Mouse (Mus musculus) midbrain, embryonic 16.5 days (tissue): ENCODE measurements around the gene Jph4. TPM values are rescaled to one million over a fixed set of nuclear protein-coding genes. Genes with fewer than 3 reads are reported as not detected.

ENCODE experiments used
- ATAC-seq: fragments of 200-750 bp; cut with Nextera tagmentation; 2 replicates; pipeline ENCODE4 v1.8.0; 2017; ENCODE audit warnings: moderate TSS enrichment
- H3K27ac ChIP-seq: fragments of 300-500 bp; sonication (generic); 2 replicates; pipeline ENCODE4 v1.5.1; 2014; ENCODE audit warnings: mild to moderate bottlenecking, low read length, mixed read lengths
- H3K27me3 ChIP-seq: fragments of 300-500 bp; sonication (generic); 2 replicates; pipeline ENCODE4 v1.6.1; 2014; ENCODE audit warnings: low read depth, low read length, mixed read lengths; ENCODE audit not compliant: control insufficient read depth, insufficient read depth
- H3K36me3 ChIP-seq: fragments of 300-500 bp; sonication (generic); 2 replicates; pipeline ENCODE4 v1.6.1; 2014; ENCODE audit warnings: mild to moderate bottlenecking, low read length, moderate library complexity, mixed read lengths; ENCODE audit not compliant: control insufficient read depth, insufficient read depth
- H3K4me1 ChIP-seq: fragments of 300-500 bp; sonication (generic); 2 replicates; pipeline ENCODE4 v1.6.1; 2014; ENCODE audit warnings: mild to moderate bottlenecking, low read length, mixed read lengths; ENCODE audit not compliant: control insufficient read depth, insufficient read depth
- H3K4me2 ChIP-seq: fragments of 300-500 bp; sonication (generic); 2 replicates; pipeline ENCODE4 v1.6.1; 2014; ENCODE audit warnings: mild to moderate bottlenecking, low read length, mixed read lengths
- H3K4me3 ChIP-seq: fragments of 300-500 bp; sonication (generic); 2 replicates; pipeline ENCODE4 v1.5.1; 2014; ENCODE audit warnings: low read depth, mild to moderate bottlenecking, low read length, moderate library complexity, mixed read lengths
- H3K9ac ChIP-seq: fragments of 300-500 bp; sonication (generic); 2 replicates; pipeline ENCODE4 v1.6.1; 2014; ENCODE audit warnings: low read depth, low read length, mixed read lengths
- H3K9me3 ChIP-seq: fragments of 300-500 bp; sonication (generic); replicated peaks from 2 replicates; pipeline ENCODE4 v1.6.1; 2014; ENCODE audit warnings: mild to moderate bottlenecking, low read length, mixed read lengths; ENCODE audit not compliant: control insufficient read depth, poor library complexity, severe bottlenecking
- WGBS: fragments of 180-500 bp; shearing (Covaris S2); extraction: QIAGEN DNeasy Blood & Tissue Kit; methylation state at CpG from one replicate; pipeline ENCODE4 v1.1.7; 2014; 5-methylcytosine and 5-hydroxymethylcytosine counted together
- polyA plus RNA-seq: library from polyadenylated mRNA; unstranded; fragments of >200 nt; fragmentation: Nextera tagmentation; extraction: Ambion mirVana; gene quantifications from 2 replicates; pipeline ENCODE4 v1.2.1, GENCODE M21; 2015

Gene Jph4
- 37.3 and 40.3 TPM in 2 replicates for polyA plus RNA-seq

DNA sequence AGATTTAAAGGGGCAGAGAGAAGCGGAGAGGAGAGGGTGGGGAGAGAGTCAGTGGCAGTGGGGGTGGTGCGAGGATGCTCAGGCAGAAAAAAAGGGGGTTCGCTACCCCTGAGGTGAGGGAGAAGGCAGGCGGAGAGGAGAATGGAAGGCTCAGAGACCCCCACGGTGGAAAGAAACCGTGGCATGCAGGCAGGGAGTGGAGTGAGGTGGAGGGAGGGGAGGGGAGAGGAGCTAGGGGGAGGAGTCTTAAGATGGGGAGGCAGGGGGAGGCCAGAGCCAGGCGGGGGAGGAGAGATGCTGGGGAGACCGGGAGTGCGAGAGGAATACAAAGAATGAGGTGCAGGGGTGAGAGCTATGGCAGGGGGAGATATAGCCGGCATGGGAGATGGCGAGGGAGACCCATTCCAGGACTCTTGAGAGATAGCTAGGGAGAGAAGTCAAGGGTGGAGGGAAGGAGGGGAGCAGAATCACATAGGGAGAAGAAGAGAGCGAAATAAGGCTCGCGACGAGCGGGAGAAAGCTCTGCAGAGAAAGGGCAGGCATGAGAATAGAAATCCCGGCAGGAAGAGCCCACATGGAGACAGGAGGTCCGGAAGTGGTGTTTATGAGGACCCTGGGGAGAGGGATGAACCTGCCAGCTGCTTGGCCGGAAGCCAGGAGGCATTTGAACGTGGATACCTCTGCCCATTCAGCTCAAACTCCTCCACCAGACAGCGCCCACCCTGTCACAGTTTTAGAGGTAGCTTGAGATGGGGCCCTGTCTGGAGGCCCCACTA lies at the start of gene Jph4:
Gene Jph4, minus strand, starts transcription at position 511 of the 776 bp plus-strand sequence.
- WGBS, result 4% methylated on average over 21 of the region's 21 CpGs
- no peaks in the 10 kb centered on the region for H3K9me3 ChIP-seq
- peak within 1 kb of the TSS; percentile 66 for H3K4me2 ChIP-seq
- peak within 1 kb of the TSS; percentile 95 for H3K27ac ChIP-seq
- peak within 1 kb of the TSS; percentile 98 for H3K9ac ChIP-seq
- peak; percentile 66 for ATAC-seq
- H3K4me3 ChIP-seq, result peak within 1 kb of the TSS; percentile 90
- H3K4me1 ChIP-seq, result peaks cover 38% of the 10 kb centered on the region
- H3K27me3 ChIP-seq, result no peaks in the 10 kb centered on the region
- H3K36me3 ChIP-seq, result peaks cover 7% of the 10 kb centered on the region

DNA sequence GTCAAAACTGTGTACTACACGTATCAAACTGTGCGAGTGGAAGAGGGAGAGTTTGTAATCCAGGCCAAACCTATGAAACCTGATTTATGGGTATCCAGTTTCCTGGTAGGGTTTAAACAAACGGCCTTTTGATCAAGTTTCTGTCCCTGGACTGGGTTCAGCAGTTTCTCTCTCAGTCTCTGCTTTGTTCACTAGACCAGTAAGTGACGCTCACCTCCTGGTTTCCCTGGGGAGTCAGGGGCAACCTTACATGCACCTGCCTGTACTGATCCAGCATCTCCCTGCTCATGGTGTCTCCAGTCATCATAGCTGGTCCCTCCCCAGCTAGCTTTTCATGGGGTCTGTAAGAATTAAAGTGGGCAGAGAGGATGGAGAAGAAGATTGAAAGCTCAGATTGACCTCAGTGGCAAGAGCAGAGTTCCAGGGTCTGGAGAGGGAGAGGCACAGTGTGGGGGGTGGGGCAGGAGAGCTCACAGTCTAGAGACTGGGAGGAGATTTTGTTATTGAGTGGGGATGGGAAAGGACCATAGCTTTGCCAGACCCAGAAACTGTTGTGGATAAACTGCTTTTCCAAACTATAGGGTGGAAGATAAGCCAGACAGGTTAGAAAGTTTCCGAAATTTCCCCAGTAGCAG lies 47.6 kb upstream of the Jph4 start:
- H3K4me2 ChIP-seq, result no peak overlapping the region
- H3K9me3 ChIP-seq, result no peaks in the 10 kb centered on the region
- 84% methylated on average over 5 of the region's 5 CpGs for WGBS
- ATAC-seq, result no peak
- peaks cover 5% of the 10 kb centered on the region; the same call in 1 of the 2 replicates for H3K4me1 ChIP-seq
- no peak overlapping the region for H3K4me3 ChIP-seq
- no peak overlapping the region for H3K27ac ChIP-seq
- H3K9ac ChIP-seq, result no peak overlapping the region
- no peaks in the 10 kb centered on the region for H3K27me3 ChIP-seq
- H3K36me3 ChIP-seq, result no peaks in the 10 kb centered on the region

DNA sequence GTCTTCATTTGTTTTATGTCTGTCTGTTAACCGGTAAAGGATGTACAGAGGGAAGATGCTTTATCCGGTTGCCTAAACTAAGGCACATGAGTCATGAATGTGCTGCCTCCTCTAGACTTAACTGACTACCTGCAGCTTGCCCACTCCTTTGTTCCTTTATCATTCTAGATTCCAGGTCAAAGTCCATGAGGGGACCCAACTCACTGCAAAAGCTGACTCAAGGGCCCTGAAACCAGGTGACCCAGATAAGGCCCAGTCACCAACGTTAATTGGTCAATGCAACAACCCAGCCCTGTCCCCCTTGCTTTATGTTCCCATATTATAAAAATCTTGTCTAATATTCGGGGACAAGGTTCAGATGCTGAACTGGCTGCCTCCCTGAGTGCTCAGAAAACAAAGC lies 45.4 kb upstream of the Jph4 start:
- H3K4me3 ChIP-seq, result no peak overlapping the region
- H3K9me3 ChIP-seq, result no peaks in the 10 kb centered on the region
- H3K27ac ChIP-seq, result no peak overlapping the region
- no peak overlapping the region for H3K9ac ChIP-seq
- H3K36me3 ChIP-seq, result no peaks in the 10 kb centered on the region
- 83% methylated on average over 4 of the region's 4 CpGs for WGBS
- no peak overlapping the region for H3K4me2 ChIP-seq
- H3K4me1 ChIP-seq, result no peaks in the 10 kb centered on the region; the same call in 1 of the 2 replicates
- no peaks in the 10 kb centered on the region for H3K27me3 ChIP-seq
- ATAC-seq, result no peak

DNA sequence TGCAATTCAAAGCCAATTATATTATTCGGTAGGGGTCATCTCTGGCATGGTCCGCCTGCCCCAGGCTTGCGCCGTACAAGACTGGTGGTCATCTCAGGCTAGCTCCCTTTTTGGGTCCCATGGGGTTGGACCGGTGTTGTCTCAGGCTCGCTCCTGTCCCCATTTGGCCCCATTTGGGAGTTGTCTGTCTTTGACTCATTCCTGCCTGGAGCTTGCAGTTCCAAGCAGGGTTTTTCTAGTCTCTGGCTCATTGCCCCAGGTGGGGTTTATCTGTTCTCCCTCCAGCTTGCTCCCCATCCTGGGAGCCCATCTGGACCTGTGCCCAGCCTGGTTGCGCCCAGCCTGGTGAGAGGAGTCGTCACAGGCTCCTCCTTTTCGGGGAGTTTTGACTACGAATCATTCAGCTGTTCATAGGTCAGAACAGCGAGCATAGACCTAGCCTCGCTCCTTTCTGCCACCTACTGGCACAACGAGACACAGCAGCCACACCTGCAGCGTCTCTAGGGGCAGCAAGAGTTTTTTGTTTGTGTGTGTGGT lies 44.4 kb upstream of the Jph4 start:
- H3K4me2 ChIP-seq, result peak overlapping the region; percentile 47
- no peaks in the 10 kb centered on the region for H3K27me3 ChIP-seq

DNA sequence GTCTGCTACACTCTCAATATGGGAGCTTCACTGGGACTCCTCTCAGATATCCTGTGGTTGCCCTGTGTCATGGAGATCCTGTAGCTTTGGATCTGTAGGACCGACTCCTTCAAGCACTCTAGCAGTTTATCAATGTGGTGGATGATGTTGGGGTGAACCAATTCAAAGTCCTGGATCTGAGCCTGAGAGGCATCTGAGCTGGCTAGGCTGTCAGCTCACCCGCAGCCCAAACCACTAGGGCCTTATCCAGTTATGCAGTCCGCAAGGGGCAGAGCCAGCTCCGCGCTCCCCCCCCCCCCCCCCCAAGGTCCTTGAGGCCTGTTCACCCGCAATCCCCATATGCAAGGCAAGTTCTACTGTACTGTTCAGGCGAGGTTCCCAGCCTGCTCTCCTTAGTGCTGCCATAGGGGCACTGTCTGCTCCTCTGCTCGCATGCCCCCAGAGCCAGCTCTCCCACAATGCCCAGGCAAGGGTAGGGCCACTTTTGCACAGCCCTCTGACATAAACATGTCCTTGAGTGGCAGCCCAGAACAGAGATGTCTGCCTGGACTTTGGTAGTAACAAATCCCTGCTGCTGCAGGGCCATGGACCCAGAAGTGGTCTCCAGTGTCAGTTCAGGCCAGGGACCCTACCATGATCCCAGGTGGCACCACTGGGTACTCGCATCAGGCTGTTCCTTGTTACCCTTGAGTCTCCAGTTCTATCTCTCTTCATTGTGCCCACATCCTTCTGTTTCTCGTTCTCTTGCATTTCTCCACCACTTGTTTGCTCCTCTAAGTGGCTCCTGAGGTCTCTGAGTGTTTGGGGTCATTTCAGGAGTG lies 43.7 kb upstream of the Jph4 start:
- H3K4me3 ChIP-seq, result no peak overlapping the region
- no peak overlapping the region for H3K4me2 ChIP-seq
- no peak overlapping the region for H3K9ac ChIP-seq
- H3K27ac ChIP-seq, result no peak overlapping the region
- H3K27me3 ChIP-seq, result no peaks in the 10 kb centered on the region
- peak; percentile 59 for ATAC-seq
- H3K9me3 ChIP-seq, result no peaks in the 10 kb centered on the region
- no peaks in the 10 kb centered on the region for H3K36me3 ChIP-seq
- no peaks in the 10 kb centered on the region; the same call in 1 of the 2 replicates for H3K4me1 ChIP-seq
- WGBS, result 79% methylated on average over 8 of the region's 10 CpGs

More for the DNA sequence above, 44.4 kb upstream of the Jph4 start:
- H3K9me3 ChIP-seq, result no peaks in the 10 kb centered on the region
- peak; percentile 87 for ATAC-seq
- 0 out of 2 replicates have a peak overlapping the region, but pooled peaks have one; percentile 9 for H3K4me3 ChIP-seq
- H3K27ac ChIP-seq, result no peak overlapping the region
- H3K36me3 ChIP-seq, result no peaks in the 10 kb centered on the region
- no peaks in the 10 kb centered on the region; the same call in 1 of the 2 replicates for H3K4me1 ChIP-seq
- H3K9ac ChIP-seq, result 0 out of 2 replicates have a peak overlapping the region, but pooled peaks have one; percentile 1
- 30% methylated on average over 14 of the region's 14 CpGs for WGBS

DNA sequence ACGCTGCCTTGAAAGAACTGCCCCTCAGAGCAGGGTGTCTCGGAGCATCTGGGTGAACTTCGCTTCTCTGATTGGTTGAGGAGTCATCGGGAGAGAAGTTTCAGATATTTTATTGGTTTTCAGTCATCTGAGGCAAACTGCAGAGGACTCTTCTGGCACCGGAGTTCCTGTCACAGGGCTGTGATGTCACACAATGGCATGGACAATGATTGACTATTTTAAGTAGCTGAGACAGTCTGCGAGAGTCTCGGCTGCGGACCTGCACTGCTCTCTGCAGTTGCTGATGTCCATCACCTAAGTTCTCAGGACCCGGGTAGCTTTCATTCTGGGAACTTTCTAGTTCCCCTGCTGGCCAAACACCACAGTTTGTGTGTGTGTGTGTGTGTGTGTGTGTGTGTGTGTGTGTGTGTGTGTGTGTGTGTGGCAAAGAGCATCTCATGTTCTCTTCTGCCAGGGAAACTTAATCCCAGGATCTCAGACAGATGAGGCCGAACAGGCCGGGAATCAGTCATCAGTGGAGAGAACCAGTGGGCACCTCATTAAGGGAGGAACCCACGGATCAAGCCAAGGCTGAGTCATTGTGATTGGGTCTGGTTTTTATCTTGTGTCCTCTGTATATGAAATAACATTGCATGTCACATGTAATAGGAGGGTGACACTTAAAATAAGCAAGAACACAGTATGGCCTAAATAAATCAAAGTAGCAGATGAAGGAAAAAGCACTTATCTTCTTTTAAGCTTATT lies 40.8 kb upstream of the Jph4 start:
- WGBS, result 73% methylated on average over 12 of the region's 12 CpGs
- H3K9me3 ChIP-seq, result no peaks in the 10 kb centered on the region
- no peaks in the 10 kb centered on the region for H3K36me3 ChIP-seq
- no peak overlapping the region for H3K27ac ChIP-seq
- no peak overlapping the region for H3K4me3 ChIP-seq
- H3K9ac ChIP-seq, result no peak overlapping the region
- no peak overlapping the region for H3K4me2 ChIP-seq
- no peaks in the 10 kb centered on the region; the same call in 1 of the 2 replicates for H3K4me1 ChIP-seq
- no peak for ATAC-seq
- no peaks in the 10 kb centered on the region for H3K27me3 ChIP-seq

DNA sequence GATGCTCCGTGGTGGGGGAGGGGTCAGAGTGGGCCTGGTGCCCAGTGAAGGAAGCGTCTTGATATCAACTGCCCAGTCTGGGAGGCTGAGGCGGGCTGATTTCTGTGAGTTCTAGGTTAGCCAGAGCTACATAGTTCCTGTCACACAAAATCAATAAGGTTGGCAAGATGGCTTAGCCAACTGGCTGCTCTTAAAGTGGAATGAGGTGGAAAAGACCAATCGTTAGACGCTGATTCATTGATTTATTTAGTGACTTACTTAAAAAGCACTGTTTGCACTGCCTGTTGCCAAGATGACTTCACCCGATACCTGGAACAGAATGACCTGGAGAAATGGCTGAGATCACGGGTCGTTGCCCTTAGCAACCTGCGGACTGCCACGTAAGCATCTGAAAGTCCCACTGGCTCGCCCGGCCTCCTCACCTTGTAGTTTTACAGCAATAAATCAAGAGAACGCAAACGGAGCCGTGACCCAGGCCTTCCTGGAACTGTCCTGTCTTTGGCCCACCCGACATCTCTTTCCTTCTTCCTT lies 36.3 kb upstream of the Jph4 start:
- Histone ChIP-seq H3K4me3 (no peak overlapping the region), H3K36me3 (no peaks in the 10 kb centered on the region), H3K4me1 (peaks cover 17% of the 10 kb centered on the region), H3K4me2 (no peak overlapping the region), H3K9me3 (no peaks in the 10 kb centered on the region), H3K27ac (no peak overlapping the region), H3K9ac (no peak overlapping the region), H3K27me3 (no peaks in the 10 kb centered on the region)
- no peak for ATAC-seq
- 92% methylated on average over 16 of the region's 16 CpGs for WGBS

DNA sequence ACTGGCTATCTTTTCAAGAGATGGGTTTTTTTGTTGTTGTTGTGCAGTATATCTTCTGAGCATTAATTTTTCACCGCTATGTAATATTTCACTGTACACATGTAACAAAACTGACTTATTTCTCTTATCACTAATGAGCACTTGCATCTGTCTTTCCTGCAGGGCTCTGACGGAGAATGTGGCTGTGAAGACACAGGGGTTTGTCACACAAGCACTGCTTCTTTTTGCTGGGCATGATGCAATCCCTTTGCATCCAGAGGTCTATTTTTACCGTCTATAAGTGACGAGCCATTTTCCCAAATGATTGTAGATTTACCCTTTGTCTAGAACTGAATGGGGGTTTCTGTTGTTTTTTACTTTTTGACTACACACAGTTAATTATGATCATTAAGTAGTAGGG lies 35.4 kb upstream of the Jph4 start:
- ATAC-seq, result no peak

More for the DNA sequence above, 35.4 kb upstream of the Jph4 start:
- no peaks in the 10 kb centered on the region for H3K9me3 ChIP-seq
- no peaks in the 10 kb centered on the region for H3K27me3 ChIP-seq
- 90% methylated on average over 4 of the region's 4 CpGs for WGBS
- no peaks in the 10 kb centered on the region for H3K36me3 ChIP-seq
- no peak overlapping the region for H3K27ac ChIP-seq
- H3K4me3 ChIP-seq, result no peak overlapping the region
- H3K4me2 ChIP-seq, result no peak overlapping the region
- peaks cover 17% of the 10 kb centered on the region for H3K4me1 ChIP-seq
- no peak overlapping the region for H3K9ac ChIP-seq
